Mouse (Mus musculus): ENCODE measurements around the gene Efcab6. TPM values are rescaled to one million over a fixed set of nuclear protein-coding genes. Genes with fewer than 3 reads are reported as not detected.

Efcab6 gene
- polyA plus RNA-seq, 1 experiment from 2014 or later = 0.16 TPM

- no peak overlapping the region for H3K9ac ChIP-seq (replicated peaks; ENCODE audit: low read length)
- H3K27me3 ChIP-seq (ENCODE audit: insufficient read depth, low read length) = 0 out of 2 replicates have a peak, but pooled peaks cover 2% of the 10 kb centered on the region
- H3K4me1 ChIP-seq (ENCODE audit: insufficient read depth, low read length) = no peaks in the 10 kb centered on the region
- no peaks in the 10 kb centered on the region for H3K36me3 ChIP-seq (ENCODE audit: insufficient read depth, low read length)
- no peak for ATAC-seq (ENCODE audit: low FRiP score, low TSS enrichment)
- H3K27ac ChIP-seq (ENCODE audit: low read length) = no peak overlapping the region
- 65% methylated on average over 12 of the region's 12 CpGs for WGBS
- no peaks in the 10 kb centered on the region for H3K9me3 ChIP-seq (ENCODE audit: low read length)
- no peak overlapping the region for H3K4me3 ChIP-seq (ENCODE audit: low read length)
- H3K4me2 ChIP-seq (replicated peaks; ENCODE audit: low read depth, low read length) = no peak overlapping the region
Observed at GRCm38 (mm10) chr15:83842419-83842818, 222.8 kb downstream of the Efcab6 start.

GRCm38 (mm10) chr15:83840950-83841719, 224.0 kb downstream of the Efcab6 start:
- Histone ChIP-seq H3K4me2 (replicated peaks; ENCODE audit: low read depth, low read length) (no peak overlapping the region), H3K27ac (ENCODE audit: low read length) (no peak overlapping the region), H3K4me3 (ENCODE audit: low read length) (no peak overlapping the region), H3K36me3 (ENCODE audit: insufficient read depth, low read length) (no peaks in the 10 kb centered on the region), H3K27me3 (ENCODE audit: insufficient read depth, low read length) (0 out of 2 replicates have a peak, but pooled peaks cover 2% of the 10 kb centered on the region), H3K4me1 (ENCODE audit: insufficient read depth, low read length) (no peaks in the 10 kb centered on the region), H3K9ac (replicated peaks; ENCODE audit: low read length) (no peak overlapping the region), H3K9me3 (ENCODE audit: low read length) (no peaks in the 10 kb centered on the region)
- no peak for ATAC-seq (ENCODE audit: low FRiP score, low TSS enrichment)
- 70% methylated on average over 10 of the region's 10 CpGs for WGBS

- ATAC-seq (ENCODE audit: low FRiP score, low TSS enrichment) = no peak
- Histone ChIP-seq H3K36me3 (ENCODE audit: insufficient read depth, low read length) (no peaks in the 10 kb centered on the region), H3K4me1 (ENCODE audit: insufficient read depth, low read length) (no peaks in the 10 kb centered on the region), H3K4me2 (replicated peaks; ENCODE audit: low read depth, low read length) (no peak overlapping the region), H3K9me3 (ENCODE audit: low read length) (no peaks in the 10 kb centered on the region; the same call in 1 of the 2 replicates), H3K27ac (ENCODE audit: low read length) (no peak overlapping the region), H3K9ac (replicated peaks; ENCODE audit: low read length) (no peak overlapping the region), H3K27me3 (ENCODE audit: insufficient read depth, low read length) (no peaks in the 10 kb centered on the region), H3K4me3 (ENCODE audit: low read length) (no peak overlapping the region)
- WGBS = 58% methylated on average over 6 of the region's 6 CpGs
Observed at GRCm38 (mm10) chr15:83832265-83832664, 232.9 kb downstream of the Efcab6 start.

GRCm38 (mm10) chr15:83829226-83829625, 236.0 kb downstream of the Efcab6 start:
- Histone ChIP-seq H3K27ac (ENCODE audit: low read length) (no peak overlapping the region), H3K4me2 (replicated peaks; ENCODE audit: low read depth, low read length) (no peak overlapping the region), H3K36me3 (ENCODE audit: insufficient read depth, low read length) (no peaks in the 10 kb centered on the region), H3K4me3 (ENCODE audit: low read length) (no peak overlapping the region), H3K9me3 (ENCODE audit: low read length) (no peaks in the 10 kb centered on the region; the same call in 1 of the 2 replicates), H3K27me3 (ENCODE audit: insufficient read depth, low read length) (no peaks in the 10 kb centered on the region), H3K9ac (replicated peaks; ENCODE audit: low read length) (no peak overlapping the region), H3K4me1 (ENCODE audit: insufficient read depth, low read length) (no peaks in the 10 kb centered on the region)
- 45% methylated on average over 13 of the region's 13 CpGs for WGBS
- no peak for ATAC-seq (ENCODE audit: low FRiP score, low TSS enrichment)

GRCm38 (mm10) chr15:83828011-83828410, 237.2 kb downstream of the Efcab6 start:
- H3K9ac ChIP-seq (replicated peaks; ENCODE audit: low read length) = no peak overlapping the region
- no peaks in the 10 kb centered on the region for H3K36me3 ChIP-seq (ENCODE audit: insufficient read depth, low read length)
- no peaks in the 10 kb centered on the region for H3K4me1 ChIP-seq (ENCODE audit: insufficient read depth, low read length)
- H3K9me3 ChIP-seq (ENCODE audit: low read length) = no peaks in the 10 kb centered on the region
- H3K4me2 ChIP-seq (replicated peaks; ENCODE audit: low read depth, low read length) = no peak overlapping the region
- ATAC-seq (ENCODE audit: low FRiP score, low TSS enrichment) = no peak
- no peaks in the 10 kb centered on the region for H3K27me3 ChIP-seq (ENCODE audit: insufficient read depth, low read length)
- no peak overlapping the region for H3K27ac ChIP-seq (ENCODE audit: low read length)
- no peak overlapping the region for H3K4me3 ChIP-seq (ENCODE audit: low read length)
- WGBS = 72% methylated on average over 8 of the region's 8 CpGs

Other genes starting within 250 kb of the Efcab6 start
- 0.65 and 1.3 TPM in 2 replicates for gene Sult4a1, start 40.4 kb upstream of the Efcab6 start, polyA plus RNA-seq (2015; fragmentation: Nextera tagmentation; extraction: Ambion mirVana)
- not detected in 2 replicates for gene Pnpla5, start 57.8 kb upstream of the Efcab6 start, polyA plus RNA-seq (2015; fragmentation: Nextera tagmentation; extraction: Ambion mirVana)
- 0.53 and 1.1 TPM in 2 replicates for gene Pnpla3, start 102.5 kb upstream of the Efcab6 start, polyA plus RNA-seq (2015; fragmentation: Nextera tagmentation; extraction: Ambion mirVana)
- gene Samm50, start 126.9 kb upstream of the Efcab6 start, polyA plus RNA-seq (2015; fragmentation: Nextera tagmentation; extraction: Ambion mirVana) = 136 and 143 TPM in 2 replicates
- 3.1 and 3.5 TPM in 2 replicates for gene Parvb, start 166.7 kb upstream of the Efcab6 start, polyA plus RNA-seq (2015; fragmentation: Nextera tagmentation; extraction: Ambion mirVana)